Mouse (Mus musculus) midbrain, embryonic 16.5 days (tissue): ENCODE measurements around the gene Adgrb2. TPM values are rescaled to one million over a fixed set of nuclear protein-coding genes. Genes with fewer than 3 reads are reported as not detected.
A peak's percentile ranks its signal among the peaks of the same experiment; 100 is the strongest.

ENCODE experiments used
- ATAC-seq: fragments of 200-750 bp; cut with Nextera tagmentation; 2 replicates; pipeline ENCODE4 v1.8.0; 2017; ENCODE audit warnings: moderate TSS enrichment
- H3K27ac ChIP-seq: fragments of 300-500 bp; sonication (generic); 2 replicates; pipeline ENCODE4 v1.5.1; 2014; ENCODE audit warnings: mild to moderate bottlenecking, low read length, mixed read lengths
- H3K27me3 ChIP-seq: fragments of 300-500 bp; sonication (generic); 2 replicates; pipeline ENCODE4 v1.6.1; 2014; ENCODE audit warnings: low read depth, low read length, mixed read lengths; ENCODE audit not compliant: control insufficient read depth, insufficient read depth
- H3K36me3 ChIP-seq: fragments of 300-500 bp; sonication (generic); 2 replicates; pipeline ENCODE4 v1.6.1; 2014; ENCODE audit warnings: mild to moderate bottlenecking, low read length, moderate library complexity, mixed read lengths; ENCODE audit not compliant: control insufficient read depth, insufficient read depth
- H3K4me1 ChIP-seq: fragments of 300-500 bp; sonication (generic); 2 replicates; pipeline ENCODE4 v1.6.1; 2014; ENCODE audit warnings: mild to moderate bottlenecking, low read length, mixed read lengths; ENCODE audit not compliant: control insufficient read depth, insufficient read depth
- H3K4me2 ChIP-seq: fragments of 300-500 bp; sonication (generic); 2 replicates; pipeline ENCODE4 v1.6.1; 2014; ENCODE audit warnings: mild to moderate bottlenecking, low read length, mixed read lengths
- H3K4me3 ChIP-seq: fragments of 300-500 bp; sonication (generic); 2 replicates; pipeline ENCODE4 v1.5.1; 2014; ENCODE audit warnings: low read depth, mild to moderate bottlenecking, low read length, moderate library complexity, mixed read lengths
- H3K9ac ChIP-seq: fragments of 300-500 bp; sonication (generic); 2 replicates; pipeline ENCODE4 v1.6.1; 2014; ENCODE audit warnings: low read depth, low read length, mixed read lengths
- H3K9me3 ChIP-seq: fragments of 300-500 bp; sonication (generic); replicated peaks from 2 replicates; pipeline ENCODE4 v1.6.1; 2014; ENCODE audit warnings: mild to moderate bottlenecking, low read length, mixed read lengths; ENCODE audit not compliant: control insufficient read depth, poor library complexity, severe bottlenecking
- WGBS: fragments of 180-500 bp; shearing (Covaris S2); extraction: QIAGEN DNeasy Blood & Tissue Kit; methylation state at CpG from one replicate; pipeline ENCODE4 v1.1.7; 2014; 5-methylcytosine and 5-hydroxymethylcytosine counted together
- polyA plus RNA-seq: library from polyadenylated mRNA; unstranded; fragments of >200 nt; fragmentation: Nextera tagmentation; extraction: Ambion mirVana; gene quantifications from 2 replicates; pipeline ENCODE4 v1.2.1, GENCODE M21; 2015

The Adgrb2 gene
- polyA plus RNA-seq, 1 experiment from 2014 or later: 15.8 TPM

DNA sequence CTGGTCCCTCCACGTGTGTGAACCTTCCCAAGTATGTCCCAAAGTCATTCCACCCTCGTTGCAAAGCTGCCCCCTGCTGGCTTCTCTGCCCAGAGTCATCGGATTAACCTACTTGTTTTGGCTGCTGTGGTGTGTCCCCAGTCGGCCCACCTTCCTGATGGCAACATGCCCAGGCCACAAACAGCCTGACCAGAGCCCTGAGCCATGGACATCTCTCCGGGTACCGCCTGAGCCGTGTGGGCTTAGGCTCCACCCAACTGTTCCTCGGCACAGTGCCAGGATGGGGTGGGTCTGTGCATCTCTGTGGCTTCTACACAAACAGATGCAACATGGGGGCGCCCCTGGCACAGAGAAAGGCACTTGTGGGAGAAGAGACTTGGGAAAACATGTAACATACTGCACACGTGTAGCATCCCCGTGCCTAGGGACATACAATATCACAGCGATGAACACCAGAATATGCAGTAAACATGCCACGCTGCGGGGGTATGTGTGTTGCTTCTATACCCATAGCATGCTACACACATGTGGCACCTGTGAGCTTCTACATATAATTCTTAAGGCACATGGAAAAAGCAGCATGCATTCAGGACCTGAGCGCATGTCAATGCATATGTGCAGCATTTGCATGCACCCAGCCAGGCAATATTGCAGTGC lies 778 bp upstream of the Adgrb2 start:
- peak overlapping the region; percentile 89 for H3K27ac ChIP-seq
- ATAC-seq: peak; percentile 32
- H3K4me3 ChIP-seq: peak overlapping the region; percentile 93
- WGBS: 3% methylated on average over 15 of the region's 15 CpGs
- no peaks in the 10 kb centered on the region for H3K27me3 ChIP-seq
- peaks cover 50% of the 10 kb centered on the region for H3K4me1 ChIP-seq
- peak overlapping the region; percentile 85 for H3K4me2 ChIP-seq
- H3K36me3 ChIP-seq: no peaks in the 10 kb centered on the region
- peak overlapping the region; percentile 90 for H3K9ac ChIP-seq
- no peaks in the 10 kb centered on the region for H3K9me3 ChIP-seq

DNA sequence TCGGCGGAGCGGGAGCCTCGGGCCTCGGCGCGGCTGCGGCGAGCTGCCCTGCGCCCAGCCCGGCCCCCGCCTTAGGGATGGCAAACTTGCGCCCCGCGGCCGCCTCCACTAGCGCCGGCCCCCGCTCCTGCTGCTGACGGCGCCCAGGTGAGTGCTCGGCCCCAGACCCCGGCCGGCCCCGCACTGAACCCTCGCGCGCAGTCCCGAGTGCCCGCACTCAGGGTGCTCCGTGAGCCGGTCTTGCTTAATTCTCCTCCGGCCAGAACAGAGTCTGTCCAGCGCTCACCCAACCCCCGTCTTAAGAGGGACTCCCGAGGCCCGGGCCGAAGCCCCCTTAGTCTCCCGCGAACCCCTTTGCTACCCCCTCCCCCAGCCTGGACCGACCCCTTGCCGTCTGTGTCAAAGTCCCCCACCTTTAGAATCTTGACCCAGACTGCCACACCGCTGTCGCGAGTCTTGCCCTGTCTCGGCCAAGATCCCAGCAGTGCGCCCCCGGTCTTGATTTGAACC lies 546 bp downstream of the Adgrb2 start:
- Histone ChIP-seq H3K9ac (peak overlapping the region; percentile 90), H3K9me3 (no peaks in the 10 kb centered on the region), H3K27ac (peak overlapping the region; percentile 89), H3K4me3 (peak overlapping the region; percentile 93), H3K4me2 (peak overlapping the region; percentile 85), H3K27me3 (no peaks in the 10 kb centered on the region), H3K4me1 (peaks cover 62% of the 10 kb centered on the region), H3K36me3 (no peaks in the 10 kb centered on the region)
- ATAC-seq: peak; percentile 16
- WGBS: under 1% methylated on average over 40 of the region's 48 CpGs

DNA sequence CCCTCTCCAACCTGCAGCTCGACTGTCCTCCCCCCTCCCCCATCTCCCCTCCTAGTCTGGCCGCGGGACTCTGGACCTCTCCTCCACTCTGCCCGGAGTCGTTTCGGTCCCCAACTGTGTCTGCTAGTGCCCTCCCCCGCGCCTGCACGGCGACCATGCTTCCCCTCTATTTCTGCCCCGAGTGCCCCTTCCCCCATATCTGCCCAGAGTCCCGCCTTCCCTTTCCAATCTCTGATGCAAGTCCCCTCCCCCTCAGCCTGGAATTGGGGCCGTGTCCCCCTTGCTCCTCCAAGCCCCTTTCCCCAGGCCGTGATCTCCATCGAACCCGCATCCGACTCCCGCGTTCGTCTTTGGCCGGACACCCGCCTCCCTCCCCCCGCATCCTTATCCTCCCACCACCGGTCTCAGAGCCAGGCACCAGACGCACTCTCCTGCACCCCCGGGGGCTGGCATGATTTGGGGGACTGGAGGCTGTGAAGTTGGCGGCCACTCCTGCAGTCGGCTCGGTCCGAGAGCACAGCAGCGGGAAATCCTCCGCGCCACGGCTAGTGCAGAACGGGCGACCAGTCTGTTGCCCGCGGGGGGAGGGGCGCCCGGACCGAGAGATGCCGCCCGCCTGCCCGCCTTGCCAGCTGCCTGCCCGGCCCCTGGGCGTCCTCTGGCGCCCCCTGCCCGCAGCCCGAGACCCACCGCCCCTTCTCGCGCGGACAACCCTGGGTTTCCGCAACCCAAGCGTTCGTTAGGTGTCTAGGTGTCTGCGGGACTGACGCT lies 1.2 kb downstream of the Adgrb2 start:
- Histone ChIP-seq H3K9me3 (no peaks in the 10 kb centered on the region), H3K4me3 (peak overlapping the region; percentile 93), H3K4me1 (peaks cover 63% of the 10 kb centered on the region), H3K4me2 (peak overlapping the region; percentile 85), H3K27ac (peak overlapping the region; percentile 89), H3K36me3 (no peaks in the 10 kb centered on the region), H3K27me3 (no peaks in the 10 kb centered on the region), H3K9ac (peak overlapping the region; percentile 90)
- under 1% methylated on average over 56 of the region's 58 CpGs for WGBS
- peak; percentile 17 for ATAC-seq

DNA sequence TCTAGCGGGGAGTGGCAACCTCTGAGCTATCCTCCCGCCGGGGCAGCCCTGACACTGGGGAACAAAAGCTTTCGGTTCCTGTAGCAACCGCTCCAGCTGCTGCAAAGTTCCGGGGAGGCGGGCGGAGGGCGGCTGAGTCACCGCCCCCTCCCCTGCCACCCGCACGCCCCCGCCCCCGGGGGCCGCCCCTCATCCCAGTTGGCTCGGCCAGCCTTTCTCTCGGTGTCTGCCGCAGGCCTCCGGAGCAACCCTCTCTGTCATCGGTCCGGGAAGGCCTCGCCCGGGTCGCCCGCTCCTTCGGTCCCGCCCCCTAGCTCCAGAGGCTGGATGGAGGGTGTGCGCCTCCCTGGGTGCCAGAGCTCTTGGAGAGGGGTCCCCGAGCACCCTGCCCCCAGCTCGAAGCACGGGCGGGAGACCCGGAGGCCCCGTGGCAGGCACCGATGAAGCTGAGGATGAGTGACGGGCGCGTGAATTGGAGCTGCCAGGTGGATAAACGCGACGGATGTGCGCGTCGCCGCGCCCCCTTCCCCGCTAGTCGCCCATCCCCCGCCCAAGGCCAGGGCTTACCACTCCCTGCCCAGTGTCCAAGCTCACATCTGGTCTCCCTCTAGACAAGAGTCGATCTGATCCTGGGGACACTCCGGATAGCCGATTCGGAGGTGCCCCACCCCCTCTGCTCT lies 3.3 kb downstream of the Adgrb2 start:
- H3K4me2 ChIP-seq: peak overlapping the region; percentile 85
- H3K9ac ChIP-seq: peak overlapping the region; percentile 79
- ATAC-seq: no peak; the same call in 1 of the 2 replicates
- H3K27ac ChIP-seq: peak overlapping the region; percentile 56
- under 1% methylated on average over 43 of the region's 53 CpGs for WGBS
- peaks cover 47% of the 10 kb centered on the region for H3K4me1 ChIP-seq
- peak overlapping the region; percentile 93 for H3K4me3 ChIP-seq
- no peaks in the 10 kb centered on the region for H3K27me3 ChIP-seq
- H3K36me3 ChIP-seq: peaks cover 8% of the 10 kb centered on the region; the same call in 1 of the 2 replicates
- no peaks in the 10 kb centered on the region for H3K9me3 ChIP-seq

DNA sequence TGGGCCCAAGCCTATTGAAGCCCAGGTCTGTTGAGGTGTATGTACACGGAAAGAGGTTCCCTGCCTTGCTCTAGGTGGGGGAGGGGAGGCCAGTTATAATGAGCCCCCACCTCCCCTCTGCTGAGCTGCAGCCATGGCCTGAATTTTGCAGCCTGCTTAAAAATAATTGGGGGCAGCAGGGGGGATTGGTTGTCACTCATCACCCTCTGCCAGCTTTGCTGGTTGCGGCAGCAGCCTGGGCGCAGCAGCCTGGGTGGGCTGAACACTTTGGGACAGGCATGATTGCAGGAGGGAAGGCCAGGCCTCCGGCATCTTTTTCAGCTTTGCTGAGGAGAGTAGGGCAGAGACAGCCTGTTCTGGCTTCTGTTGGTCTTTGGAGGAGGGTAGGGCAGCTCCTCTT lies 5.3 kb downstream of the Adgrb2 start:
- Histone ChIP-seq H3K9me3 (no peaks in the 10 kb centered on the region), H3K27me3 (no peaks in the 10 kb centered on the region), H3K4me3 (no peak overlapping the region), H3K4me2 (peak overlapping the region; percentile 28; the same call in 1 of the 2 replicates), H3K4me1 (peaks cover 40% of the 10 kb centered on the region), H3K9ac (no peak overlapping the region), H3K27ac (peak overlapping the region; percentile 39; the same call in 1 of the 2 replicates), H3K36me3 (peaks cover 8% of the 10 kb centered on the region; the same call in 1 of the 2 replicates)
- ATAC-seq: no peak
- WGBS: 22% methylated on average over 4 of the region's 4 CpGs

DNA sequence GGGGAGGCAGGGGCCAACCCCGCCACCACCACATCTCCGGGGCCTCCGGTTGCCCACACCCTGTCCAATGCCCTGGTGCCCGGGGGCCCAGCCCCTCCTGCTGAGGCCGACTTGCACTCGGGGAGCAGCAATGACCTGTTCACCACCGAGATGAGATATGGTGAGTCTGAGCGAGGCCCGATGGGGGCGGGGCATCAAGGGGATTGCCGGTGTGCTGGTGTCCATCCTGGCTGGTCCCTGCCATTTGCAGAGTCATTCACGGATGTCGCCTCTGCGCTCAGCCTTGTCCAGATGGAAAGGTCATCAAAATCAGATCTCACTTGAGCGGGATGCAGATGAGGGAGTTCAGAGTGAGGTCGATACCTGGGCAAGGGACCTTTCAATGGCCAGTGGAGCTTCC lies 8.1 kb downstream of the Adgrb2 start:
- ATAC-seq: no peak
- H3K4me1 ChIP-seq: peaks cover 28% of the 10 kb centered on the region
- H3K27me3 ChIP-seq: no peaks in the 10 kb centered on the region
- H3K36me3 ChIP-seq: peaks cover 8% of the 10 kb centered on the region; the same call in 1 of the 2 replicates
- no peaks in the 10 kb centered on the region for H3K9me3 ChIP-seq
- H3K4me2 ChIP-seq: no peak overlapping the region
- WGBS: 82% methylated on average over 16 of the region's 16 CpGs
- no peak overlapping the region for H3K27ac ChIP-seq
- no peak overlapping the region for H3K9ac ChIP-seq
- H3K4me3 ChIP-seq: no peak overlapping the region

DNA sequence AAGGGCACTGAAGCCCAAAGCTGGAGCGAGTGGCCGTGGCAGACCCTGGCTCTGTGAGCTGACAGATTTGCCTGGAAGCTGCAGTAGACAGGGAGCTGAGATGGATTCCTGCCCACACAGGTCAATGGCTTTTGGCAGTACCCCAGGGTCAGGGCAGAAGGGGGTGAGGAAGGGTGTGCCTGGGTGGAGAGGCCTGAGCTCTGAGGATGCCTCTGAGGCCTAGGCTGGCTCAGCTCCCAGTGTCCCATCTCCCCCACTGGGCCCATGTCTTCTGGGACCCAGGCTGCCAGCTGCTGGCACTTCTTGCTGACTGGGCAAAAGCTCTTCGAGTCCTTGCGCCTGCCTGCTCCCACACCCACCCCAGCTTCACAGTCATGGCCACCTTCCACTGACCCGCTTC lies 8.5 kb downstream of the Adgrb2 start:
- Histone ChIP-seq H3K36me3 (peaks cover 8% of the 10 kb centered on the region; the same call in 1 of the 2 replicates), H3K27me3 (no peaks in the 10 kb centered on the region), H3K4me2 (no peak overlapping the region), H3K27ac (no peak overlapping the region), H3K4me3 (no peak overlapping the region), H3K9ac (no peak overlapping the region), H3K9me3 (no peaks in the 10 kb centered on the region), H3K4me1 (peaks cover 24% of the 10 kb centered on the region)
- 86% methylated on average over 5 of the region's 5 CpGs for WGBS
- ATAC-seq: no peak

DNA sequence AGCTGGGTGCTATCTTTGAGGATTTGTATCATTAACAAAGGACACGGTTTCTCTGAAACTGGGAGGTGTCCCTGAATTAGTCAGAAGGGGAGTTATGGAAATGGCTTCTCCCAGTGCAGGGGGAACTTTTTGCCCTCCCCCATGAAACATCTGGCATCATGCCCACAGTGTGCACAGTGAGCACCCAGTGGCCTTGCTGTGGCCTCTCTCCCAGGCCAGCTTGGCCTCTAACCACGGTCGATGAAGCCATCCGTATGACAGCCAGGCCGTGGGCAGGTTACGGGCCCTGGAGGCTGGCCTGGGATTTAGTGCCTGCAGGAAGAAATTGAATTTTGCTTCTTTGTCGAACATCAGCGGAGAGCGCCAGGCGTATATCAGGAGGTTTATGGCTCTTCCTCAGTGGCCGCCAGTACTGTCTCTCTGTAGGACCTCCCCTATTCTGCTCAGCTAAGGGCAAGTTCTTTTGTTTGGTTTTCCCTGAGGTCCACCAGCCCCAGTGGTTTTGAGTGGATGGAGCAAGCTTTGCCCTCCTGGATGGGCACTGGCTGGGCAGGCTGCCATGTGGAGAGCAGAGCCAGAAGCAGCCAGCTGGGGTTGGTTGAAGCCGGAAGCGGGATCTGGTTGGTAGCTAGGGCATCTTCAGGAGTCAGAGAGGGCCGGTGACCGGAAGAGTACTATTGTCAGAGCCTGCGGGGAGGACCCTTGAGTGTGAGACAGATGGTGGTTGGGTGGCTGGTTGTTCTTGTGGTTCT lies 9.4 kb downstream of the Adgrb2 start:
- H3K4me3 ChIP-seq: no peak overlapping the region
- H3K4me2 ChIP-seq: no peak overlapping the region; the same call in 1 of the 2 replicates
- H3K4me1 ChIP-seq: peaks cover 19% of the 10 kb centered on the region
- 78% methylated on average over 16 of the region's 16 CpGs for WGBS
- no peak overlapping the region for H3K9ac ChIP-seq
- peaks cover 8% of the 10 kb centered on the region; the same call in 1 of the 2 replicates for H3K36me3 ChIP-seq
- 0 out of 2 replicates have a peak overlapping the region, but pooled peaks have one; percentile 38 for H3K27ac ChIP-seq
- no peak for ATAC-seq
- no peaks in the 10 kb centered on the region for H3K27me3 ChIP-seq
- no peaks in the 10 kb centered on the region for H3K9me3 ChIP-seq
